Mouse (Mus musculus): ENCODE measurements around the gene Cmklr1.
"Not testable (repeated sequence)": the region's sequence is repeated elsewhere in the genome, so short reads cannot be mapped to it uniquely, and the experiment has no call there.

The Cmklr1 gene

DNA sequence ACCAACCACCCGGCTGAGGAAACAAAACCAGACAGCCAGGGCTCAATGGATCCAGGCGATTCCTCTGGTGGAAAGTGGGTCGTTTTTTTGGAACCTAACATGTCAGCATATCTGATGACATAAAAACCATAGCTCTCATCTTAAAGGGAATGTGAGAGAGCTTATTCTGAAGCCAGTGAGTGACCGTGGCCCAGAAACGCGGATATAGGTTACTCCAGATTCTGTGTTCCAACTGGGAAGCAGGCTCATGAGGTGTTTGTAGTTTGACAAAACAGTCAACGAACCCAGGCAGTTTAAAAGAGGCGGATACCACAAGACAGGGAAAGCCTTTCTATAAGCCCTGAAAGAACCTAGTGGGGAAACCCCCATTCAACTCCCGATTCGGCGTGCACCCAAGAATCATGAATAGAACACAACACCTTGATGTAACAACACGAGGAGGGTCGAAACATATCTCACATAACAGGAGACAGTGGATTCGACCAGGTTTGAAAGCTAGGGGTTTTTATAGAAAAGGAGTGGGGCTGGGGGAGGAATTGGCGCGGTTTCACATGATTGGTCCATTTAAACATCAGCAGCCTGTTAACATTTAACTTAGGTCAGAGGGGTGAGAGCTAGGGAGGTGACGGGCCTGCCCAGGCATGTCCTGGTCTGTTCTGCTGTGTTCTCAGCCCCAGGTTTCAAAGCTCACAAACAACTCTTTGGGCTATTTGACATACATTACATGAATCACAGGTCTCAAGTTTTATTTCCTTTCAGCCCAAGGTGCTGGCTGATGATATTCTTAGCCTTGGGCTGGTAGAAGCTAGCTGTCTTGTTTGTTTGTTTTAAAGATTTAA, 64.4 kb downstream of the Cmklr1 start:
- DNase-seq (ENCODE audit: low spot score): not testable (repeated sequence)

DNA sequence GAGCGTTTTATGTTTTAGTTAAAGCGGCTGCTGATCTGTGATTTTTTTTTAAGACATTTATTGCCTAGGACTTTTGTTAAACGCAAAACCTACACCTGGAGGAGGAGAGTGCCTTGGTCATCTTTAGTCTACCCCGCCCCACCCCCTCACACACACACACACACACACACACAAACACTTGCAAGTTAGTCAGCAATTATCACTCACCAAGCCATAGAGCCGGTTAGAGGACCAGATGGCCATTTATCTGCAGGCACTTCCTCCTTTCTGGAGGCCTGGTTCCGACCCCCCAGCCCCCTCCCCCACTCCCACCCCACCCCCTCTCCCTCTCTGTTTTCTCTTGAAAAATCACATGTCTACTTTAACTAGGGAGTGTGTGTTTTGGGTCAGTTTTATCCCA, 65.8 kb downstream of the Cmklr1 start:
- no peak for DNase-seq (ENCODE audit: low spot score)

DNA sequence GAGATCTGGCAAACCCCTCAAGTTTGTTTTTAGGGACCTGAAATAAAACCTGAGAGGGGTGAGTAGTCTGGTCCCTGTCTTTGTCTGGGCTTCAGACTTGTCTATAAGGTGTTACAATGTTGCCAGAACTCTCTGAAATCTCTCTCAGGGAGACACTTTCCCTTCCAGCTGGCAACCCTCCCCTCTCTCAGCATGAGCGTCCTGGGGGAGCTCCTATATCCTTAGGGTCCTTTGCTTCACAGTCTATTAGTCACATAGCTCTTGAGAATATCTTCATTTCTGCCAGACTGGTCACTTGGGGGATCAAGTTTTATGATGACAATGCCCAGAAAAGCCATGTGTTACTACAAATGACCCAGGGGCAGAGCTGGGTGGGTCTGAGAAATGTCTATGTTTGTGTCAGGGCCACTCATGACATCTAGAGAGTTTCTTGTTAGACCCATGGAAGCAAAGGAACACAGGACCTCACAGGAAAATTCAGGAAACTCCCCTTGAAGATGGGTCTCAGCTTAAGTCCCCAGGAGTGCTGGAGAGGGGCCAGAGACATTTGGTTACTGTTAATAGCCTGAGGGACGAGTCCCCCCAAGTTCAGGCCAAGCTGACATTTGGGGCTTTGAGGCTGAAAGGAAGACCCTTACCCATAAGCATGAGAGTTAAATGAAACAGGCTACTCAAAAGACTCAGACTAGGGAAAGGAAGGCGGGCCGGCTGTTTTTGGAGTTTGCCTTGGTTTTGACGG, 66.6 kb downstream of the Cmklr1 start:
- DNase-seq (ENCODE audit: low spot score): no peak

DNA sequence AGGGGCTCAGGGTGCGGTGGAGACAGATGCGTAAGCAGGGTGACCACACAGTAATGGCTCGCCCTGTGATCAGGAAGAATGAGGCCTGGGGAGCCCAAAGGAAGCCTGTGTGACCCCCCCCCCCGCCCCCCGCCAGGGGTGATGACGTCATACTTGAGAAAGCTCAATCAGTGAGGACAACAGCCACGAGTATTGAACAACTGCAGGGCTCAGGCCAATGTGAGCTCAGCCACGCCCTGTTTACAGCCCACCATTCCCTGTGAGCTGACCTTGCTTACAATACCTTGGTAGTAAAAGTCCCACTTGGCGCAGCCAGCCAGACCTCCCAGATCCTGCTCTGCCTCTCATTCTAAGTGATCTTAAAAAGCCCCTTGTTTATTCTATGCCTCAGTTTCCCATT, 69.4 kb downstream of the Cmklr1 start:
- no peak for DNase-seq (ENCODE audit: low spot score)

DNA sequence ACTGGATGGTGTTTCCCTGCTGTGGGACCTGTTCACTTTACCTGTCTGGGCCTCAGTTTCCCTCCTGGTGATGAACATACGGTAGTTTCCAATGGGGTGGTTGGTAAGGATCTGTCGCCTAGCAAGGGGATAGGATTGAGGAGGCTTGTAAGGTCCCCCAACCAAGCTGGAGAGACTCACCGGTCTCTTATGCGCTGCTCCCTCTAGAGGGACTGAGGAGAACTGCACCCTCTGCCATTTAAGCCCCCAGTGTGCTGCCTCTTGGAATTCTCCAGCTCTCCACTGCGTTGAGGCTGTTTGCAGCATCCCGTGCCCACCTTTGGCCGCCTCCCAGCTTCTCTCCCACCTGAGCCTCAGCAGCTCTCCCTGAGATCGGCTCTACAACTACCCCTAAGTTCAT, 70.0 kb downstream of the Cmklr1 start:
- DNase-seq (ENCODE audit: low spot score): no peak

DNA sequence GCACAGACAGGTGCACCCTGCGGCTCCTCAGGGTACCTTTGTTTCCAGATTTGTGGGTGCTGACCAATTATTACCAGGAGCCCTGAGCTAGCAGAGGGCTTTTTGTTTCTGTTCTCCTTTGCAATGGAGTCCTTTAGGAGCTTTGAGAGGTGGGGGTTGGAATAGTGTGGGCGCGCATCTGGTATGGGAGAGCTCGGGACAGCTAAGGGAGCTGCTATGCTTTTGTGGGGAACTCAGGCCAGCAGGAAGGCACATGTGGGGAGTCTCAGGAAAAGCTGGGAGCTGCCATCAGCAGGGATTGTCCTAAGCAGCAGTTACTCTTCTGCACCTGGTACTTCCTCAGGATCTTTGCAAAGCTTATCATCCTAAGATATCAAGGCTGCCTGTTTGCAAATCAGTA, 71.1 kb downstream of the Cmklr1 start:
- no peak for DNase-seq (ENCODE audit: low spot score)

DNA sequence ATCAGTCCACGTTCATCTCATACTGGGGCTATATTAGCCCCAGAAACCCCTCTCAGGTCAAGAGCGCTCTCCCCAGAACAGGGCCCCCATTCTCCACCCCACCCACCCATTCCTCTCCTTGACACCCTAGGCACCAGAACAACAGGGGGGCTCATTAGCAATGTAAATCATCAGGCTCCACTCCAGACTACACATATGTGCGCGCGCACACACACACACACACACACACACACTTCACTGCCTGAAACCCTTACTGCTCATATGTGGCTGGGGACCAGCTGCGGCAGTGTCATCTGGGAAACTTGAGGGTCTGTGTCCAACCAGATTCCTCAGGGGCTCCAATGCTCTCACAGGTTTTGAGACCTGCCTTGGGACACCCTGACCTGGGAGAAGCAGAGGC, 71.8 kb downstream of the Cmklr1 start:
- DNase-seq (ENCODE audit: low spot score): no peak

DNA sequence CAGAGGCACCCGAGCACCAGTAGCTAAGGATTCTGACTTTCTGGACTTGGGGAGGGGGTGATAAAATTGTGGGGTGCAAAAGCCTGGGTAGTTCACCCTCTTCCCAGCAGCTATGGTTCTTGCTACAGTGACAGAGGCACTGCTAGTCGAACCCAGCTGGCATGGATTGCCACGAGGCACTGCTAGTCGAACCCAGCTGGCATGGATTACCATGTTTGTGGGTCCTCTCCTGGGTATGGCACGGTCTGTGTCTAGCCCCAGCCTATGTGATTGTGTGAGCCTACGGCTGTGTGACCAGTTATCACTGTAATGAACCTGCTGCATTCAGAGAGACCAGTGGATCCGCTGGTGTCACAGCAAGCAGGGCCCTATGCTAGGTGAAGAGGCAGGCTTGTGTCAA, 72.7 kb downstream of the Cmklr1 start:
- DNase-seq (ENCODE audit: low spot score): no peak

DNA sequence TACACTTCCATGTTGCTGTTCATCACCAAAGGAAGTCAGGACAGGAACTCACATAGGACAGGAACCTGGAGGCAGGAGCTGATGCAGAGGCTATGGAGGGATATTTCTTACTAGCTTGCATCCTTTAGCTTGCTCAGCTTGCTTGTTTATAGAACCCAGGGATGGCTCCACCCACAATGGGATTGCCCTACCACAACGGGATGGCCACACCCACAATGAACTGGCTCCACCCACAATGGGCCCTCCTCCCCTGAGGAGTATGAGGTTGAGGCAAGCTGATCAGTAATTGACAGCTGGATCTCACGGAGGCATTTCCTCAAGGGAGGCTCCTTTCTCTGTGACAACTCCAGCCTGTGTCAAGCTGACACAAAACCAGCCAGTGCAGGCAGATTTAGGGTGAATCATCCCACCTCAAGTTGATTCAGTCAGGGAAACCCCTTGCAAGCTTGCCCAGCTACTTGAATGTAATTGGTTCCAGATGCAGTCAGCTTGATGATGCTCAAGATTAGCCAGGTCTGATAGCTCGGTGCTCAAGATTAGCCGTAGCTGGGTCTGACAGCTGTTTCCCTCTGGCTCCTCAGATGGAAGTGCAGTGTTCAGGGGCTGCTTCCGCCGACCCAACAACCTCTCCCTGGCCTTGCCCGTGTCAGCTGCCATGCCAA, 80.0 kb downstream of the Cmklr1 start:
- no peak for DNase-seq (ENCODE audit: low spot score)

DNA sequence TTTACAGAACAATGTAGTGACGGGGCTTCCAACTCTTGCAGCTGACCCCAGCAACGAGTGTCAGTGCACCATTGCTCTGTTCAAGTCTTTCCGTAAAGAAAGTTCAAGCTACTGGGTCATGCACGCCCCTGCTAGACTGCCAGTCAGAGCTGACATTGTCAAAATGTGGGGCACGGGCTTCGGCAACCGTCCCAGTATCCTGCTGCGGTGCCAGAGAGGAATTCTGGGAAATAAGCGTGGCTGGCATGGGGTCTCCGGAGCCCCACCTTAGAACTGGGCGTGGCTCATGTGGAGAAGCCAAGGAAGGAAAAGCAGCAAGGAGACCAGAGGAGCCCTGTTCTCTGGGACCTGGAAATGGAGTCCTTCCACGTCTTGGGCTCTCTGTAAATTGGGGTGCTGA, 84.4 kb downstream of the Cmklr1 start:
- DNase-seq (ENCODE audit: low spot score): no peak

DNA sequence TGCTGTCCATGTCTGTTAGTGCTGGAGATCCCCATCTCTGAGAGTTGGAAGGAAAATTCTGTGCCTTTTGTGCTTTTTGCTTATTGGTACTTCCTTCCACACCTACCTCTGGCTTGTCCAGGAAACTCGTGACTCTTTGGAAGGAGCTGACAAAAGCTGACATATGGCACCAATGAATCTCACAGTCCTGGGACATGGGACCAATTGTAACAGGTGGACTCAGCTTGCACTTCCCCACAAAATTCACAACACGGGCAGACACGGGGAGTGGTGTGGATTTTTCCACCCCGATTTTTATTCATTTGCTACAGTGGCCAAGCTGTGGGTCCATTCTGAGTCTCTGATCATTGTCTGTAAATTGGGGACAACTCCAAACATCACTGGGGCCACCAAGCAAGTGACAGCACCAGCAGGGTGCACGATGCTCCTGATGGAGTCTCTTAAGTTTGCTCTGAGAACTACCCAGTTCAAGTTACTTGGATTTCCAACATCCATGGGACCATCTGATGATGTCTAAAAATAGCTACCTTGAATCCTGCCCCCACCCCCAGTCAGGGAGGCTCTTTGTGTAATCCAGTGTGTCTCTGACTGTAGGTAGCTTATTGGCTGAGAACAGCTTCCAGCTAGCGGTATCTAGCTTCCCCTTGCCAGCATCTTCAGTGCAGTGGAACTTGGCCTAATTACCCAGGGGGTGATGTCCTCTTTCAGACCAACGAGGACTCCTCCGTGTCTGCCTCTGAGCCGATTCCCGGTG, 84.9 kb downstream of the Cmklr1 start:
- DNase-seq (ENCODE audit: low spot score): no peak

DNA sequence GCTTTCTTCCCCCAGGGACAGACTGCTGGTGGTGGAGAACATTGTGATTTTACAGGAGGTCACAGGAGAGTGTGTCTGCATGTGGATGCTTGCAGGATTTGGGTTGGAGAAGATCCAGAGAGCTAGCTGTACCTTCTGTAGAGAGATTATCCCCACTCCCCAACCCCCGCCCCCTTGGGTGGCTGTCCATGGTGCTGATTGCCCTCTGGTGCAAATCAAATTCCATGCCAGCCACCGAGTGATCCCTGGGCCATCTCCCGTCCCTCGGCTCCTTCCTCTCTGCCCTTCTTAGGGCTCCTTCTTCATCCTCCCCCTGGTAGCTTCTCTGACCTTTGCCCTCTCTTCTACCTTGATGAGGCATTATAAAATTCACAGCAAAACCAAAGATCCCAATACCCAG, 85.8 kb downstream of the Cmklr1 start:
- no peak for DNase-seq (ENCODE audit: low spot score)
